Mouse (Mus musculus): ENCODE measurements around the gene Pbdc1.
"Not testable (repeated sequence)": the region's sequence is repeated elsewhere in the genome, so short reads cannot be mapped to it uniquely, and the experiment has no call there.

Pbdc1 gene

DNA sequence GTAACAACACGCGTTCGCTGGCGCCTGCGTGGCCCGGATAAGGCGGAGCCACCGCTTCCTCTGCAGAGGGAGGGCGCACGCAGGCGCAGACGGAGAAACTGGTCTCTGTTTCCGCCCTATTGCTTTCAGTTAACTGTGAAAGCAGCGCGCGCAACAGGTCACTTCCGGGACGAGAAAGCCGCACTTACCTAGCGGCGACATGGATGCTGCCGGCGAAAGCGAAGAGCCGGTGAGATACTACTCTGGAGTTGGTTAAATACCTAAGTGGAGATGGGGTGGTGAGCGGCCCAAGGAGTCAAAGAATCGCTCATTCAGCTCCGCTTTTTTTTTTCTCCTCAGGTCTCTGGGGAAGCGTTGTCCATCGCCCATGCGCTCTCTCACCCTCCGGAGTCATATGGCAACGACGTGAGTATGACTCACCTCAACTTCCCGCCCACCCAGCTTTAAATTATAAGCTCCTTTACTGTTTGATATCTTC lies at the start of gene Pbdc1:
TSS of gene Pbdc1 (plus strand) at position 142 of the 478 bp plus-strand sequence.
- DNase-seq (ENCODE audit: extremely low spot score, low read depth, low spot score), result peak; percentile 70

DNA sequence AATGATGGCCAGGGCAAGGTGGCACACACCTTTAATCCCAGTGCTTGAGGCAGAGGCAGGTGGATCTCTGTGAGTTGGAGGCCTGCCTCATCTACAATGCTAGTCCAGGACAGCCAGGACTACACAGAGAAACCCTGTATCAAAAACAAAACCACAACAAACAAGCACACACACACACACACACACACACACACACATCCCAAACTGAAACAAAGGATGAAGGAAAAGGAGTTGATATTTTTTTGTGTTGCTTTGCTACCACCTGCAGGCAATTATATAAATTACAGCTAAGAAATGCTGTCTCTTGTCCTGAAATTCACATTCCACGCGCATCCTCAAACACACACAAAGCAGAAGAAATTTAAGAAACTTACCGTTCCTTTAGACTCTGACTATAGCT lies 41.9 kb upstream of the Pbdc1 start:
- DNase-seq (ENCODE audit: extremely low spot score, low read depth, low spot score), result no peak

DNA sequence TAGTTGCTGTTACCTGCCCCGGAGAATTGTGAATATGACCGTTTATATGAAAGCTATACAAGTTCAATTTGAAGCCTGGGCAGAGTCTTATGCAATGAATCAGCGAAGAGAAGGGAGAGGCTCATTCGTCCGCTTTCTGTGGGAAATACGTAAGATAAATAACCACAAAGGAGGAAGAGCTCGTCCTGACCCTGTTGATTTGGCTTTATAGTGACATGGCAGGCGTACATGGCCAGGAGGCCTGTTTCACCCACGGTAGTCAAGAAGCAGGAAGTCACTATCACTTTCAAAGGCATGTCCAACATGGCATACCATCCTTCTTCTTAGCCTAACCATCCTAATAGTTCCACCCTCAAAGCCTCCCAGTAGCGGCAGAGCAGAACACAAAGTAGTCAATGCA lies 15.3 kb upstream of the Pbdc1 start:
- no peak for DNase-seq (ENCODE audit: extremely low spot score, low read depth, low spot score)

DNA sequence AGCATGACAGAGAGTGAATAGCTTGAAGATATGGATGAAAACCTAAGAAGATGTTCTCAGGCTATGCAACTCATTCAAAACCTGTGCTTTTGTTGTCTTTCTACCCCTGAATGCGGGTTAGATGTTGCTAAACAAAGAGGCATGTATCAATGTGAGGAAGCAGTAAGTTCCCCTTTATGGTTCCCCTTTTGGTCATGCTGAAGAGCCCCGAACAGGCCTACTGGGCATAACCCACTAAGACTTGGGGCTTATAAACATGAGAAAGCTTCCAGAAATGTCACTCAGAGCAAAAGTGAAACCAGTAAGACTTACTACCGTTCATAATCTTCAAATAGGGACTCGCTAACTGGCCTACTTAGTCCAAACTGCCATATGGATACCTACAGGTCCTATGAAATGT lies 14.8 kb upstream of the Pbdc1 start:
- no peak for DNase-seq (ENCODE audit: extremely low spot score, low read depth, low spot score)

DNA sequence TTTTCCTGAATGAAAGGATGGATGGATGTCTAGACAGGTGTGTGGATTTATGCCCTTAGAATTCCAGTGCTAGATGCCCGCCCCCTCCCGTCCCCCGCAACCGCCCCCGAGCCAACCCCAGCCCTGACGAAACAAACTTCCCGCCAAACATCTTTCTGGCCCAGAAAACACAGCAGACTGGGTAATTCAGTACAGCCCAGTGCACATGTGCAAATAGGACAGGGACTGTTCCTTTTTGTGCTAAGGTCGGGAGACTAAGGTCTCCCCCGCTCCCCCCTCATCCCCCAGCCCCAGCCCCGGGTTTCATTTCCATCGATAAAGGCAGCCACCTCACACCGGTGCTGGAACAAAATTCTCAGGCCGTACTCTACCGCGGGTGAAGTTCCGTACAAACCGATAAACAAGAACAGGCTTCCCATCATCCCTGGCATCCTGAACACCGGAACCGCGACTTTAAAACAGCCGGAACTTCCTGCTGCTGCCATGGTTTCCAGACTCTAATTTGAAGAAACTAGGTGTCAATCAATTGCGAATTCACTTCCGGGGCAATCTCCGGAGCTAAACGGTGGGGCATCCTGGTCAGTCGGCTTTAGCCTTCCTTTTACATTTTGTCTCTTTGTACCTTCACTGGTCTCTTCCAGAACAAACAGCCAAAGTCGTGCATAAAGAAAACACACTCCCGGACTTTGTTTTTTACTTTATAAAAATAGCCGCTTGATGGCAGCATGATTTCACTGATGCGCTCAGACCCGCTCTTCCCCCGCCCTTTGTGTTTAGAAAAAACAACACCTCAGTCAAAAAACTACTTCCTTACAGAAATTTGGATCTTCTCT lies 9.7 kb upstream of the Pbdc1 start:
- DNase-seq (ENCODE audit: extremely low spot score, low read depth, low spot score), result peak; percentile 70

DNA sequence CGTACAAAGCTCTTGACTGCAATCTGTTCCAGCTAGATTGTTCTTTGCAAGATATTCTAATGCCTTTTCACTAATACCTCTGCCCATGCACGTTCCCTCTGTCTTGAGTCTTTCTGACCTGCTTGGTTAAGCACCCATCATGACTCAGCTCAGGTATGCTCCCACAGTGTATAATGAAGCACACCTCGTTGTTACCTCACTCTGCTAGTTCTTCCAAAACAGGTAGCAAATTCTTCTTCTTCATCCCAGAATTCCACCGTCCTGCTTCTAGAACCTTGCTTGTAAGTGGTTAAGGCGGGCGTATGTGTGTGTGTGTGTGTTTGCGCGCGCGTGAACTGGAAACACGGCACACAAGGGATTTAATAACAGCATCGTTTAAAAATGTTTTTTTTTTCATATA lies 405 bp upstream of the Pbdc1 start:
- DNase-seq (ENCODE audit: extremely low spot score, low read depth, low spot score), result no peak

DNA sequence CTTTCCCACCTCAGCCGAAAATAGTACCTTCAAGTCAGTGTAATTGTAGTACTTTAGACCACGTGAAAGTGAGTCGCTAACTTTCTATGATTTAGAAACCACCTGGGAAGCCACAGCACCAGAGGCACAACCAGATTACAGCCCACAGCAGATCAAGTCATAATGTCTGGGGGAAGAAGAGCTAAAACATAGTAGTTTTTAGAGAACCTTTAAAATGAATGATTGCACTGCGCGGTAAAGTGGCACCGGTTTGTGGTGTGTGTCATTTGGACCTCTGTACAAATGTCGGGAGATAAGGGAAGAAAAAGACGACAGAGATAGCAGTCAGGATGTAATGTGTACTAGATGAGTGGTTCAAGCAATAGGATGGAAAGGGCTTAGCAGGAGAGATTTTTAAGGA lies 540 bp downstream of the Pbdc1 start:
- DNase-seq (ENCODE audit: extremely low spot score, low read depth, low spot score), result no peak

DNA sequence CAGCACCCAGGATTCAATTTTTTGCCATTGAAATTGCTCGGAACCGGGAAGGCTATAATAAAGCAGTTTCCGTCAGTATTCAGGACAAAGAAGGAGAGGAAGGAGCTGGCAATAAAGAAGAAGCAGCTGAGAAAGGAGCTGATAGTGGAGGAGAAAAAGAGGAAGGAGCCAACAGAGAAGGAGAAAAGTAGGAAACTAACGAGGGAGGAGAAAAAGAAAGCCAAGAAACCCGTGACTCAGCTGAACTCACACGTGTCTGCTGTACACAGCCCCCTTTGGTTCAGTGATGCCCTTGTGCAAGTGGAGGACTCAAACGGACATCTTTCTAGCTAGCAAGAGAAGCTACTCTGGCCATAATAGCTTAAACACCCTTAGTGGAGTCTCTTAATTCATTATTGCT lies 3.5 kb downstream of the Pbdc1 start:
- not testable (repeated sequence) for DNase-seq (ENCODE audit: extremely low spot score, low read depth, low spot score)

DNA sequence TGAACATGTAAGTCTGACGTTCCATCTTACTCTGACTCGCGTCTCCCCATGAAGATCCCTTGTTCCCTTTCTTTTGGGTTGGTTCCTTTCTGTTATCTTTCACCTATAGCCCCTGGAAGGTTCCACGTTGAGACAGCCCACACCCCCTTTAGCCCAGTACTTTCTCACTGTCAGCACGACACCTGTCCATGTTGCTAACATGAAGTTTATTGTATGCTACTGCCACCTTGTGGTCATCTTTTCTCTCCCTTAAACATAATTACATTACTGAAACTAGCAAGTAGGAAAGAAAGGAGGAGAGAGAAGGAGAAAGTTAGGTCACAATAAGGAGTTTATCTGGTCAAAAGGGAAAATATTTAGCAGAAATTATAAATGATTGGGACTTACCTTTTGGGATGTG lies 24.6 kb downstream of the Pbdc1 start:
- DNase-seq (ENCODE audit: extremely low spot score, low read depth, low spot score), result no peak

DNA sequence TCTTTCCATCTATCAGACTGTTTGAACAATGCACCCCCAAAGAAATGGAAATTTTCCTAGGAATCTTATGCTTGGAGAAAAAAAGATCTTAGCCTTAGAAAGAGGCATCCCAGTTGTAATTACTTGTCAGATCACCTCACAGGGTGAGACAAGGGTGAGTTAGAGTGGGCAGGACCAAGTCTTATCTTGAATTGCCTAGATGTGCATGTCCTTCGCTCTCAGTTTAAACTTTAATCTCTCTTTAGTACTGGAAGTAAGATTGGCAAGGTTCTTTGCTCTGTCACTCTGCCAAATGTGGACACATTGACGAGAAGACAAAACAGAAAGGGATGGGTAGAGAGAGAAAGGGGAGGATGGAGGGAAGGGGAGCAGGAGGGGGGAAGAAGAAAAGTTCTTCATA lies 35.4 kb downstream of the Pbdc1 start:
- DNase-seq (ENCODE audit: extremely low spot score, low read depth, low spot score), result no peak

DNA sequence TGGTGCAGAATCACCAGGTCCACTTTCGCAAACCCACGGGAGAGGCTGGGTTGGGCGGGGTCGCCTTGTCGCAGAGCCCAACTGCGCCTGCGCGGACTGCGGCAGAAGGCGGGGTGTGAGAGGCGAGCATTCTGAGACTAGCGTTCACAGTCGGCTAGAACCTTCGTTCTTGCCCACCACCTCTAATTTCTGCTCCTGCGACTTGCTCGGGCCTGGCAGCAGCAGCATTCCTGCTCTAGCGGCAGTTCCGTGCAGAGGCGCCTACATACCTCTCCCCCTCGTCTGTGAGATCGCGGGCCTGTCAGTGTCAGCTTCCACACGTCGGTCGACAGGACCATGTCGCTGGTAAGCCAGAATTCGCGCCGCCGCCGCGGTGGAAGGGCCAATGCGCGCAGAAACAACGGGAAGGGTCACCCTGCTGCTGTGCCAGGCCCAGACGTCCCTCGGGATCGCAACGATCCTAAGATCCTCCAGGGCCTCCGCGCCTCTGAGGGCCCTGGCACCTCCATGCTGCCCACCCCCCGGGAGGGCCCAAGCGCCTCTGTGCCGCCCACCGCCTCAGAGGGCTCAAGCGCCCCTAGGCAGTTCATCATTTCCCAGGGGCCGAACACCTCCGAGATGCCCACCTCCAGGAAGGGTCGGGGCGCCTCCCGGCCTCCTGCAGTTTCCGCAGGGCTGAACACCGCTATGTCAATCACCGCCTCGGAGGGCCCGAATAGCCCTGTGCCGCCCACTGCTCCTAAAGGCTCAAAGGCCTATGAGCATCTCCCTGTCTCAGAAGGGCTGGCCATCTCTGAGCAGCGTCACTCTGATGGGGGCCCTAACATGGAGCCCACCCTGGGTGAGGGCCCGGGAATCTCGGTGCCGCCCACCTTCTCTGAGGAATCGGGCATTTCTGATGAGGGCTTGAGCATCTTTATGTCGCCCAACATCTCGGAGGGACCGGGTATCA lies 41.0 kb downstream of the Pbdc1 start, which contains the start of gene Magee1:
TSS of gene Magee1 (plus strand) at position 104 of the 952 bp plus-strand sequence.
- DNase-seq (ENCODE audit: extremely low spot score, low read depth, low spot score), result no peak

DNA sequence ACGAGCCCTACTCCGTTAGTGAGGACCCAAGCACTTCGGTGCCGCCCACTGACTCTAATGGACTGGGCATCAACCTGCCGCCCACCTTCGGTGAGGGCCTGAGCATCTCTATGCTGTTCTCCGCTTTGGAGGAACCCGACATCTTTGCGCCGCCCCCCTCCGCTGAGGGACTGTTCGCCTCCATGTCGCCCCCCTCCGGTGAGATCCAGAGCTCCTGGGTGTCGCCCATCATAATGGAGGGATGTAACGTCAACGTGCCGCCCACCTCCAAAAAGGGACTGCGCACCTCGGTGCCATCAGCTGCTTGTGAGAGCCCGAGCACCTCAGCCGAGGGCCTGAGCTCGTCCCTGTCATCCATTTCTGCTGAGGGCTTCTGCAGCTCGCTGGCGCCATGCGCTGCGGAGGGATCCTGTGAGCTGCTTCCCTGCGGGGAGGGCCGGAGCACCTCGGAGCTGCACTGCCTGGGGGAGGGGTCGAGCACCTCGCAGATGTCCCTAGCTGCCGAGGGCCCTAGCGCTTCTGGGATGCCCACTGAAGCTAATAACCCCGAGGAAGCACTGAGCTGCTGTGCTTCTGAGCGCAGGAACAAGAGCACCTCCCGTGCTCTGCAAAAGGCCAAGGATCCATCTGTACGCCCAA lies 41.8 kb downstream of the Pbdc1 start:
- no peak for DNase-seq (ENCODE audit: extremely low spot score, low read depth, low spot score)

DNA sequence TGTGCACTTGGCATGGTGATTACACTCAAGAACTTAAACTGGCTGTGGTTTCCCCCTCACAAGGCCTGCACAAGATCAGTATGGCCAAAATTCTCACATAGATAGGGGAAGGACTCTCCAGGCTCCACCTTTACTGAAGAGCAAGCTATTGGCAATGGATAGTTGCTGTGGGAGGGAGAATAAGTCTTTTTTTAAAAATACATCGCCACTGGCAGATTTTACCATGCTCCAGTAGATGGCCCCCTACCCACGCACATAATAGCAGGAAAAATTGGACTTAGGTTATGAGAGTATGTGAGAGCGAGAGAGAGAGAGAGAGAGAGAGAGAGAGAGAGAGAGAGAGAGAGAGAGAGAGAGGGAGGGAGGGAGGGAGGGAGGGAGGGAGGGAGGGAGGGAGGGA lies 45.3 kb downstream of the Pbdc1 start:
- no peak for DNase-seq (ENCODE audit: extremely low spot score, low read depth, low spot score)

DNA sequence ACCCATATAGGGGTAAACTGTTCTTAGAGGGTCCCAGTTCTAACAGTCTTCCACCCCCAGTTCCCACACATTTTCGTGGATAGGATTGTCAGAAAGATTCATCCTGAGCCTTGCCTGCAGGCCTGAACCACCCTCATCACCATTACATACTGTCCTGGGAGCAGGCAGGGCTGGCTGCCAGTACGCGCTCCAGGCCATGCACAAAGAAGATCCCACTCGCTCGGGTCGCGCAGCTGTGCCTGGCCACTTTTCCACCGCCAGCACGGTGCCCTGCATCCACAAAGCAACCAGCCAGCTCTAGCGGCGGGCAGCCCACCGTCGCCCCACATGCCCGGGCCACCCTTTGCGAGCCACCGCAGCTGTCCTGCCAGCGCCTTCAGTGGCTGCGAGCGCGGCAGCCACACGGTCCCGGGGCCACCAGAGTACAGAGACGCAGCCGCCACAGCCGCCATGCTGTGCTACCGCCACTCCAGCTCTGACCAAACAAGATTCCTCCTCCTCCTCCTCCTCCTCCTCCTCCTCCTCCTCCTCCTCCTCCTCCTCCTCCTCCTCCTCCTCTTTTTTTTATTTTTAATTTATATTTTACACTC lies 72.4 kb downstream of the Pbdc1 start:
- DNase-seq (ENCODE audit: extremely low spot score, low read depth, low spot score), result no peak

DNA sequence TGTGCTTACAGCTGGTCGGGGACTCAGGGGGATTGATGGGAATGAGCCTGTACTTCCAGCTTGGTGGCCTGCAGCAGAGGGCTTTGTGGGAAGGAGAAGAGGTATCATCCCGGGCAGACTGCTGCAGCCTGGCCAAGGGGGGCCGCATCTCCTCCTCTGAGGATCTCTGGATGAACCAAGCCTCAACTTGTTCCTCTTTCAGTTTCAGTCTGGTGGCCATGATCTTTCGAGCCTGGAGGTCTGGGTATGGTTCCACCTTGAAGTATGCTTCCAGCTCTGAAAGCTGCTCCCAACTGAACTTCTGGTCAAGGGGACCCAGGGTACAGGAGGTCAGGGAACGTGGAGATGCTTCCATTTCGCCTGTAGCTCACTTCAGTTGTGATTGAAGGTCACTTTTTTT lies 85.5 kb downstream of the Pbdc1 start:
- not testable (repeated sequence) for DNase-seq (ENCODE audit: extremely low spot score, low read depth, low spot score)
